Mouse (Mus musculus) thymus, adult 2 months (tissue): ENCODE data around the gene Zcchc24.

Source experiments
- CTCF ChIP-seq: fragments of 200-500 bp; IDR thresholded peaks from 2 replicates; pipeline ENCODE4 v1.5.1; 2012; ENCODE audit warnings: mild to moderate bottlenecking, control low read depth, low read length, moderate library complexity, borderline replicate concordance; ENCODE audit not compliant: control insufficient read depth, poor library complexity, insufficient read depth; ENCODE audit errors: extremely low read depth
- POLR2A ChIP-seq: fragments of 200-500 bp; IDR thresholded peaks from 2 replicates; pipeline ENCODE4 v1.6.1; 2012; ENCODE audit warnings: mild to moderate bottlenecking, low read length, control low read depth, moderate library complexity; ENCODE audit not compliant: control insufficient read depth, poor library complexity, insufficient read depth; ENCODE audit errors: extremely low read depth

DNA sequence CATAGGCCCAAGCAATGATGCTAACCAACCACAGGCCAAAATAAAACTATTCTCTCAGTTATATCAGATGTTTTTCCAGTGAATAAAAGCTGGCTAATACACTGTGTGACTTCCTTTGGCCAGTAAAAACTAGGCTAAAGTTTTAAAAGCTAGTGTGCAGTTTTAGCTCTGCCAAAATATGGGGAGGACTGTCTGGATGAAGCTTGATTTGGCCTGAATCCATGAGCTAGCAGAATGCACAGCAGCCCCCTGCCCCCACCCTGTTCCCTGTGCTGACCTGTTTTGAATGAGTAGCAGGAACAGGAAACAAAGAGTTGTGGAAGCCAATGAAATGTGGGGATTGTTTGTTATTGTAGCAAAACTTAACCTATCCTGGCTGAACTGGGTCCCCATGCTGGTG is 33.7 kb upstream of the Zcchc24 start:
- no peak for TF ChIP-seq POLR2A
- TF ChIP-seq CTCF = no peak
